Mouse (Mus musculus) heart, adult 2 months (tissue): ENCODE results near the gene Selenop. TPM values are rescaled to one million over a fixed set of nuclear protein-coding genes. Genes with fewer than 3 reads are reported as not detected.

Experiments used
- DNase-seq, 2 experiments: peaks; one replicate each; pipeline ENCODE4 v3.0.0; 2021
- H3K27ac ChIP-seq: fragments of 200-600 bp; 2 replicates; pipeline ENCODE4 v1.8.1; 2022
- H3K27me3 ChIP-seq: fragments of 200-500 bp; 2 replicates; pipeline ENCODE4 v1.6.1; 2012; ENCODE audit warnings: mild to moderate bottlenecking, low read length, inconsistent platforms, mixed read lengths; ENCODE audit not compliant: control insufficient read depth, insufficient read depth
- H3K36me3 ChIP-seq: fragments of 200-500 bp; 2 replicates; pipeline ENCODE4 v1.6.1; 2012; ENCODE audit warnings: low read length, inconsistent platforms; ENCODE audit not compliant: control insufficient read depth, insufficient read depth
- H3K4me1 ChIP-seq: fragments of 200-500 bp; 2 replicates; pipeline ENCODE4 v1.6.1; 2011; ENCODE audit warnings: low read length; ENCODE audit not compliant: control insufficient read depth, insufficient read depth
- H3K4me3 ChIP-seq: fragments of 200-600 bp; 2 replicates; pipeline ENCODE4 v1.8.1; 2022
- H3K79me2 ChIP-seq: fragments of 200-500 bp; replicated peaks from 2 replicates; pipeline ENCODE4 v1.6.1; 2012; ENCODE audit warnings: mild to moderate bottlenecking, inconsistent platforms, low read length, moderate library complexity, mixed read lengths; ENCODE audit not compliant: control insufficient read depth, insufficient read depth
- H3K9ac ChIP-seq: fragments of 200-500 bp; 2 replicates; pipeline ENCODE4 v1.6.1; 2012; ENCODE audit warnings: low read depth, mild to moderate bottlenecking, control low read depth, inconsistent platforms, low read length, mixed read lengths
- CTCF ChIP-seq: fragments of 200-600 bp; IDR thresholded peaks from 2 replicates; pipeline ENCODE4 v1.8.1; 2022; ENCODE audit warnings: antibody characterized with exemption, mild to moderate bottlenecking, moderate library complexity
- EP300 ChIP-seq: fragments of 200-500 bp; IDR thresholded peaks from 2 replicates; pipeline ENCODE4 v1.6.1; 2011; ENCODE audit warnings: low read depth, low read length, control low read depth; ENCODE audit not compliant: insufficient read depth
- POLR2A ChIP-seq: fragments of 200-500 bp; IDR thresholded peaks from 2 replicates; pipeline ENCODE4 v1.6.1; 2011; ENCODE audit warnings: mild to moderate bottlenecking, low read depth, low read length, control low read depth; ENCODE audit not compliant: insufficient read depth
- WGBS: fragments of 180-500 bp; shearing (Covaris S2); methylation state at CpG from one replicate; pipeline ENCODE4 v1.1.7; 2018; 5-methylcytosine and 5-hydroxymethylcytosine counted together
- intact Hi-C: fragments of 180-260 bp; cut with DNase I; formaldehyde crosslinking; loops from one replicate; pipeline ENCODE4 v1.15.1; 2025
- polyA plus RNA-seq: library from polyadenylated mRNA; depleted of rRNA; stranded (reverse); fragments of >200 nt; gene quantifications from 2 replicates; pipeline ENCODE4 v1.2.3, GENCODE M21; 2012; rRNA removed
- total RNA-seq, 2 experiments: library from RNA; stranded (reverse); gene quantifications; 2 replicates each; pipeline ENCODE4 v1.2.3; 2021

Gene Selenop
- total and polyA plus RNA-seq, 3 experiments = 166 to 351 (median 319) TPM

DNA sequence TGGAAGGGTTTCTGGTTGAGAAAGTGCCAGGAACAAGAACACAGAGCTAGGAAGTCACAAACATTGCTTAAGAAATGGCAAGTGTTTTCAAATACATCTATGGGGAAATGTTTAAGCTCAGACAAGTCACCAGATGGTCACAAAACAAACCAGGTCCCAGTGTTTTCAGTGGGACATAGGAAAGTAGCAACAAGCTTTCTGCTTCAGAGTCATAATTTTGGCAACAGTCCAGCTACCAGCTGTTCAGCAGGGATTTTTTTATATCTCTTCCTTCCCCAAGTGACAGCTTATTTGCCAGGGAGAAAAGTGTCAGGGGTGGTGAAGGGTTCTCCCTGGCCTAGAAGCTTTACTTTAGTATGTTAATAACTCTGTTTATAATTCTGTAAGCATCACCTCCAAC, 44.6 kb downstream of the Selenop start:
- Histone ChIP-seq H3K4me1 (no peaks in the 10 kb centered on the region), H3K79me2 (no peaks in the 10 kb centered on the region), H3K4me3 (no peak overlapping the region), H3K27ac (no peak overlapping the region), H3K36me3 (peaks cover 3% of the 10 kb centered on the region; the same call in 1 of the 2 replicates), H3K27me3 (no peaks in the 10 kb centered on the region), H3K9ac (no peak overlapping the region)
- no peak for DNase-seq
- intact Hi-C loops = no loop called here
- TF ChIP-seq EP300 (no peak), POLR2A (no peak), CTCF (no peak)

DNA sequence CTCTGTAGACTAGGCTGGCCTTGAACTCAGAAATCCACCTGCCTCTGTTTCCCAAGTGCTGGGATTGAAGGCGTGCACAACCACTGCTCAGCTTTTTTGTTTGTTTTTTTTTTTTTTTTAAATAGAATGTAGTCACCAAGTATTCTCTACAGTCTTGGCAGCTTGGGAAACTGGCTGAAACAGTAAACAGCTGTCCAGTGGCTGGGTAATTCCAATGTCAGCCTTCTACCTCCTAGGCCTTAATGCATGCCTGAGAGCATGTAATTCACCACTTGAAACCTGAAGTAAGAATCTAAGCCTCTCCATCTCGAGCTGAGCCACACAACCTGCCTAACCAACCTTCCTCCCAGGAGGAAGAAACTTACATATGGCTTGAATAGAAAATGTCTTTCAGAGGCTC, 48.3 kb downstream of the Selenop start:
- Histone ChIP-seq H3K79me2 (no peaks in the 10 kb centered on the region), H3K9ac (no peak overlapping the region), H3K4me3 (no peak overlapping the region), H3K27ac (no peak overlapping the region), H3K36me3 (peaks cover 3% of the 10 kb centered on the region; the same call in 1 of the 2 replicates), H3K4me1 (no peaks in the 10 kb centered on the region), H3K27me3 (no peaks in the 10 kb centered on the region)
- no peak for DNase-seq
- WGBS = 79% methylated on average over 2 of the region's 2 CpGs
- intact Hi-C loops = no loop called here
- TF ChIP-seq CTCF (no peak), EP300 (no peak), POLR2A (no peak)

DNA sequence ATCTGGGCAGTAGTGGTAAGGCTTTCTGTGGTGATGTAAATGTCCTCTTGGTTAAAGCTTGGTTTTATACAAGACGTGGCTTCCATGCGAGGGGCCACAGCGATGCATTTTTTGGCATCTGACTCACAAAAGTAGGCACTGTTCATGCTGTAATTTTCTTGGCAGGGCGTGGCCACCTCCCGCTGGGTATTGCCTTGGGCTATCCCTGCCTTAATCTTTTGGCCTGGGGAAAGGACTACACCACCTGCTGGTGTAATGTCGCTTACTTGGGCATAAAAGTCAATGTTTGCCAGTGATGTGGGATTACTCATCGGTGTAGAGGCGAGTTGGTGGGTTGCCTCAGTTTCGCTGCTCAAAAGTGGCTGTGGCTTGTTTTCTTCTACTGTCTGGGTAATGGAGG, 51.6 kb downstream of the Selenop start:
- Histone ChIP-seq H3K4me3 (no peak overlapping the region), H3K27me3 (no peaks in the 10 kb centered on the region), H3K79me2 (no peaks in the 10 kb centered on the region), H3K4me1 (no peaks in the 10 kb centered on the region), H3K36me3 (no peaks in the 10 kb centered on the region; the same call in 1 of the 2 replicates), H3K9ac (no peak overlapping the region), H3K27ac (no peak overlapping the region)
- TF ChIP-seq POLR2A (no peak), EP300 (no peak), CTCF (no peak)
- no peak for DNase-seq
- WGBS = 92% methylated on average over 9 of the region's 9 CpGs
- intact Hi-C loops = no loop called here

DNA sequence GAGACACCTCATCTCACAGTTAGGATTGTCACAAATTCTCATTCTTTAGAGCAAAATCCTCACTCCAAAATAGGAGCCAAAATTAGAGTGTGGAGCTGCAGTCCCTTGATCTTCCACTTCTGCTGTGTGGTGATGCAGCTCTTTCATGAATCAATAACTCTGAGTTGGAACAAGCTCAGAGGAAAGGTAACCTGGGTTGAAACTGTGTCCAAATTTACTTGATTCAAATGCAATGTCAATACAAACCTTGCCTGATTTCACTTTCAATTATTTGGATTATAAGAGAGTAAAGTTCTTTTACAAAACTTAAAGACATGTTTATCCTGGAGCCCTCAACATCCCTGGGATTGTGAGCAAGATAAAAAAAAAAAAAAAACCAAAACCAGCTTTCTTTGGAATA, 54.7 kb downstream of the Selenop start:
- intact Hi-C loops = no loop called here
- Histone ChIP-seq H3K27me3 (no peaks in the 10 kb centered on the region), H3K9ac (no peak overlapping the region), H3K36me3 (no peaks in the 10 kb centered on the region; the same call in 1 of the 2 replicates), H3K4me3 (no peak overlapping the region), H3K4me1 (no peaks in the 10 kb centered on the region), H3K27ac (no peak overlapping the region), H3K79me2 (no peaks in the 10 kb centered on the region)
- no peak for DNase-seq
- no peak for TF ChIP-seq CTCF
- no peak for TF ChIP-seq POLR2A

Other genes starting within 250 kb of the Selenop start
- not detected for gene Ccdc152, start 35.0 kb downstream of the Selenop start, total RNA-seq
- gene Ccdc152, start 35.0 kb downstream of the Selenop start, polyA plus RNA-seq = 0.39 and 0.73 TPM in 2 replicates